Mouse (Mus musculus) ovary, postnatal 14 days (tissue): ENCODE measurements around the gene Kcnd3.
"Not testable (repeated sequence)": the region's sequence is repeated elsewhere in the genome, so short reads cannot be mapped to it uniquely, and the experiment has no call there.

ENCODE experiments used
- DNase-seq: peaks from one replicate; pipeline ENCODE4 v3.0.0; 2022; ENCODE audit warnings: low spot score

Kcnd3 gene

DNA sequence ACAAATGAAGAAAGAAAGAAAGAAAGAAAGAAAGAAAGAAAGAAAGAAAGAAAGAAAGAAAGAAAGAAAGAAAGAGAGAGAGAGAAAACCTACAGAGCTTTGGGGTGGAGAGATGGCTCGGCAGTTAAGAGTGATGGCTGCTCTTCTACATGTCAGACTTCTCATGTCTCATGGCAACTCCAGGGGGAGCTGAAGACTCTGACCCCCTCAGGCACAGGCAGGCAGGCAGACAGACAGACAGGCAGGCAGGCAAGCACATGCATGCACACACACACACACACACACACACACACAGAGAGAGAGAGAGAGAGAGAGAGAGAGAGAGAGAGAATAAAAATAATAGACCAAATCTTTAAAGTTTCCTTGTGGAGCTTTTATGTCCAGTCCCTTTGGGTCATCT is 248.7 kb downstream of the Kcnd3 start:
- not testable (repeated sequence) for DNase-seq

DNA sequence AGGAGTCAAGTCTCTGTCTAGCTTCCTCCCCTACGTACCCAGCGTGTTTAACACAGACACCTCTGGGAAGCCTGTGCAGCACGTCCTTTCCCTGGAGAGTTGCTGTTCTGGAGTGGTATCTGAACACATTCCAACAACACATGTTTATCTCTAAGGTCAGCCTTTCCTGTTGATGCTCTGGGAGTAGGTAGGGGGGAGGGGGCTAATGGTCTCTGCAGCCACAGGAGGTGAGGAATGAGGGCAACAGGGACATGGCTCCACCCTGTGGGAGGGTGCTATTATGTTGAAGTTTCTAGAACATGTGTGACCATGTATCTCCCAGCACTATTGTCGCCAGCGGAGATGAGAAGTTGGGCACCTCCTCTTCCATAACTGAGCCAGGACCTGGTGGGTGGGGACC is 249.3 kb downstream of the Kcnd3 start:
- DNase-seq, result no peak

DNA sequence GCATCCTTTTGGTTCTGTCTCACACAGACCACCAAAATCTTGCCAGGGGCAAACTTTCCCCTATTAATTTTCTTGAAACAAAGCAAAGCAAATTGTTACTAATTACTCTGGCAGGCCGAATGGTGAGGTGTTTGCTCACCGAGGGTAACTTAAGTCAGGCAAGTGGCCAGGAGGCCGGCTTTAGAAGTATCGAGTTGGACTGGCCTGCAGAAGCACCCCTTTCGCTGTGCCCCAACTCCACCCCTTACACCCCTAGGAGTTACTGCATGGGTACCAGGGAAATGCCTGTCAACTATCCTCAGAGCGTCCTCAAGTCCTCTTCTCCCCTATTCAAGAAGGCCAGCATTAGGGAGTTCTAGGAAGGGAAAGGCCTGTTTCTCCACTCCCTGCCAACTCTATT is 251.4 kb downstream of the Kcnd3 start:
- no peak for DNase-seq

DNA sequence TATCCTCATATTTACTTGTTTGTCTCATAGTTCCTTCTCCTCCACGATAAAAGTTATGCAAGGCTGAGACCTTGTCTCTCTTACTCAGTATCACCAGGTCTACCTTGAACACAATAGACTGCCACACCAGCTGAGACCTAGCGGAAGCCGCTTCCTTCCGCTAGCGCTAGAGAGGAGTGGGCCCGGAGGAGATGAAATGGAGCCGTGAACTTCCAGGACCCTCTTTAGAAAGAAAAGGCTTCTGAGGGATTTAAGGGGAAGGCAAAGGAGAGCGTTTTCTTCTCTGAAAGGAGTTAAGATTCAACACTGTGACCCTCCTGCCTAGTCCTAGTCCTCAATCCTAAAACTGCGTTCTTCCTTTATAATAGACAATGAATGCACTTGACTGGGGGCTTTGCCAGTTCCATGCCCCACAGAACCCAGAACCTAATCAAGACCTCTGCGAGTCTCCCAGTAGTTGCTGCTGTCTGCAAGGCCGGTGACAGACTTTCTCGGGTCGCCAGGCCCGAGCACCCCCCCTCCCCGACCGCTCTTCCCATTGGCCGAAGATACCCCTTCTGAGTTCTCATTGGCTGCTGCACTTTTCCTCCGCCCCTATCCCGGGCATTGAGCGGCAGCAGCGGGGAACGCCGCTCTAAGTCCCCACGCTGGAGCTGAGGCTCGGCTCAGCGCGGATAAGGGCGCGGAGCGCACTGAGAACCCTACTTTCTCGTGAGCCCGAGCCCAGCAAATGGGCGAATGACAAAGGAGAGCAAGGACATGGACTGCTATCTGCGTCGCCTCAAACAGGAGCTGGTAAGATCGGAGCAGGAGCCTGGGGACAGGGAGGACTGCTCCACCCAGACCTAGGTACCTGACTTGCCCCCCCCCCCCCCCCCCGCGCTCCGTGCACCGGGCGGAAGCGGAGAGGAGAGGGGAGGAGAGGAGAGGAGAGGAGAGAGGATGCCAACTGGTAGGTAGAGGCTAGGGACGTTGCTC is 252.2 kb downstream of the Kcnd3 start, which contains the start of gene Inka2:
Inka2 (plus strand) TSS at position 569 of the 978 bp plus-strand sequence.
- peak; percentile 36 for DNase-seq

DNA sequence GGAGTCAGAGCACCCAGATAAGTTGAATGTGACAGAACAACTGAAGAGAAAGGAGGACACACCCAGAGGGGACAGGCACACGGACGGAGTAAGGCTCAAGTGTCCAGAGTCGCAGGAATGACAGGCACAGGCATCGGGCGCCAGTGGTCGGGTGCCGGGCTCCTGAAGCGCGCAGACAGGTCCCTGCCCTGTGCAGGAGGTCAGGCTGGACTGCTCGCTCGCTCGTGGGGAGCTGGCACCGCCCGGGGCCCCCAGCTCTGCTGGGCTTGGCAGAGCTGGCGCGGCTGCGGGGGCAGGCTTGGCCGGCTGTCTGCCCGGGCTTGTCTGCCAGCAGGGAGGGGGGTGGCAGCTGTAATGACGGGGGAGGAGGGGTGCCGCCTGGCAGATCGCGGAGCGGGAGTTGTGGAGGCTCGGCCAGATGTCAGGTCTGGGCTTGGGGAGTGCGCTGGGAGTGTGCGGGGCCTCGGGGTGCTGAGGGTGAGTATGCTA is 253.0 kb downstream of the Kcnd3 start:
- peak; percentile 50 for DNase-seq

DNA sequence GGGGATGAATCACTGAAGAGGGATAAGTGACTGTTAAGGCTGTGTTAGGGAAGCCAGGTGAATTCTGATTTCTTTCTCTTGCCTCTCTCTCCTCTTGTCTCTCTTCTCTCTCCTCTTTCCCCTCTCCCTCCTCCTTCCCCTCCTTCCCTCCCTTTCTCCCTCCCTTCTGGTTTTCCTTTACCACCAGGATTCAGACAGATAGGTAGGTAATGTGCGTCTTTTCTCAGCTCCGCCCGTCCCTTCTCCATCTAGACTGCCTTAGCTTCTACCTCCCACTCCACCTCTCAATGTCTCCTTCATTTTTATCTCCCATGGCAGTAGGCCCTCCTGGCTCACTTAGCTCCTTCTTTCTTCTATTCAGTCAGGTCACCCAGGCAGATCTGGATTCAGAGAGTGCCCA is 253.4 kb downstream of the Kcnd3 start:
- DNase-seq, result no peak

DNA sequence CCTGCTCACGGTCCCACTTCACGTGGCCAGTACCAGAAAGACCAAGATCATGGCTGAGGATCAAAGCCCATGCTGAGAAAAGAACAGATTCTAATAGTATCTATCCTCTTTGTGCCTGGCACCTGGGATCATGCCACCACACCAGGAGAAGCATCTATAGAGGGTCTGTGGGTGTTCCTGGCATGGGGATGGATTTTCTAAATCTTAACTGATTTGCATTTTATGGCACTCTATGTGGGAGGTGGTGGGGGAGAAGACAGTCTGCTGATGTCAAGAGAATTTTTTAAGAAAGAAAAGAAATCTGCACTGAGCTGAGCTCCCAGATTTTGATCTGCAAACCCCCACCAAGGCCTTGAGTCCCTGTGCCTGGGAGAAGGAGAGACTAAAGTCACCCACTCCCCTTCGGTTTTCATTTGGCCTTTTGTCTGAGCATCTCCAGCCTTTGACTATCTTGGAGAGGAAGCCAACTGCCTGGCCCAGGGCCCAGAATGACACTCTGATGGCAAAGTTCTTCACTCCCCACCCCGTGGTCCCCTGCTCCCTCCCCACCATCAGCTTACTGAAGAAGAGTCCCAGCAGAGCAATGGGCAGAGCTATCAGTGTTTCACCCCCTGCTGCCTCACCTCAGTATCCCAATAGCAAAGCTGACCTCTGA is 254.4 kb downstream of the Kcnd3 start:
- DNase-seq, result no peak

DNA sequence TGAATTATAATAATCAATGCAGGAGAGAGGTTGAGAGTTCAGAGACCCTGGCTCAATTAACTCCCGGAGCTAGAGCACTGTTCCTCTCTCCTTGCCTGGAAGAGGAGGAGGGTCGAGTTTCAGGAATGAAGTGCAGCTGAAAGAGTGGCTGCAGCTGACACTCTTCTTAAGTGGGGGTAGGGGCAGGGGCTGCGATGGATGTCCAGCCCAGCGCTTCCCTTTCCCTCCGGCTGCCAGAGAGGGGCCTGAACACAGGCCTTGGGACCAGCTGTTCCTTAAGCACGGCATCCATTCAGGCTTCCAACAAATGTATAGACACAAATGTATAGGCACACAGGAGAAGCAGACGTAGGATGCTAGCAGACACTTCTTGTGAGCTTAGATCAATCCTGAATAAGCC is 255.5 kb downstream of the Kcnd3 start:
- no peak for DNase-seq

DNA sequence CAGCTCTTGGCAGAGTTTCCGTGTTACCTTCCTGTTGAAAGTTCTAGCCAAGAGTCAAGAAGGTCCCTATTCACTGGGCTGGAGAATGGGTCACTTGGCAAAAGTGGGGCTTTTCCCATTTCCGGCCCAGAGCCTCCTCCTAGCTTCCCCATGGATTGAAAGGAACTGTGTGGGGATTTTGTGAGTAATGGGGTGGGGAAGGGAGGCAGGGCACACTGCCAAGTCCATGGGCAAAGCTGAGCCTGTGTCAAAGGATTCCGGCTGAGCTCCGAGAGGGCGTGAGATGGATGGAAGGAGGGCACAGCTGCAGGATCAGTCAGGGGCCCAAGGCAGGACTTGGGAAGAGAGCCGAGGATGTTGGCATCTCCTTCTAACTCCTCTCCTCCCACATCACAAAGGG is 258.1 kb downstream of the Kcnd3 start:
- no peak for DNase-seq

DNA sequence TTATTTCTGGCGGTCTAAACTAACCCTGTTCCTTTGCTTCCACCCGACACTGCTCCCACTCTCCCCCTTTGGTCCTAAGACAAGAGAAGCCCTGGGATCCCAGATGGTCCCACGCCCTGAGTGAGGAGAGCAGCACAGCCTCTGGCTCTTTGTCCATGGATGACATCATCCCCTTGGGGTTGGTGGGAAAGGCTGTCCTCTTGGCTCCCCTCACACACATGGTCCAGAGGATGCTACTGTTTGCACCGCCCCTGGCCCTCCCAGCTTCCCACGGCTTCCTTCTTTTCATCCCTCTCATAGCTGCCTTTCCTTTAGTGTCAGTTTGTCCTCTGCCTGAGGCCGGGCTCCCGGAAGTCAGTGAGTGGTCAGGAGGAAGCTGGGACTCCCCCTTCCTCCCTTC is 259.6 kb downstream of the Kcnd3 start:
- no peak for DNase-seq

DNA sequence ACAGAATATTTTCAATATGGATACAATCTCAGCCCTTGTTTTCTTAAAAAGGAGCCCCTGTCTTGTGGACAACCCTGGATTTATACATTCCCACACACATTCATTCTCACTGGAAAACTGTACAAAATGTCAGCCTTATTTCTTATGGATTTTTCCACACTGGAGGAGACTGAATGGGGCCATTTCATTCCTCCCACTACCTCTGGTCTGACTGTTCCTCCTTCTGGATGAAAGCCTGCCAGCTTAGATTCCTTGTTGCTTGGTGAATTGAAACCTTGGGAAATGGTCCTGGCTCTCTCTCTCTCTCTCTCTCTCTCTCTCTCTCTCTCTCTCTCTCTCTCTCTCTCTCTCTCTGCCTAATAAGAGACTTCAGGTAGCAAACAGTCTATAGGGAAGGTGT is 260.7 kb downstream of the Kcnd3 start:
- no peak for DNase-seq

DNA sequence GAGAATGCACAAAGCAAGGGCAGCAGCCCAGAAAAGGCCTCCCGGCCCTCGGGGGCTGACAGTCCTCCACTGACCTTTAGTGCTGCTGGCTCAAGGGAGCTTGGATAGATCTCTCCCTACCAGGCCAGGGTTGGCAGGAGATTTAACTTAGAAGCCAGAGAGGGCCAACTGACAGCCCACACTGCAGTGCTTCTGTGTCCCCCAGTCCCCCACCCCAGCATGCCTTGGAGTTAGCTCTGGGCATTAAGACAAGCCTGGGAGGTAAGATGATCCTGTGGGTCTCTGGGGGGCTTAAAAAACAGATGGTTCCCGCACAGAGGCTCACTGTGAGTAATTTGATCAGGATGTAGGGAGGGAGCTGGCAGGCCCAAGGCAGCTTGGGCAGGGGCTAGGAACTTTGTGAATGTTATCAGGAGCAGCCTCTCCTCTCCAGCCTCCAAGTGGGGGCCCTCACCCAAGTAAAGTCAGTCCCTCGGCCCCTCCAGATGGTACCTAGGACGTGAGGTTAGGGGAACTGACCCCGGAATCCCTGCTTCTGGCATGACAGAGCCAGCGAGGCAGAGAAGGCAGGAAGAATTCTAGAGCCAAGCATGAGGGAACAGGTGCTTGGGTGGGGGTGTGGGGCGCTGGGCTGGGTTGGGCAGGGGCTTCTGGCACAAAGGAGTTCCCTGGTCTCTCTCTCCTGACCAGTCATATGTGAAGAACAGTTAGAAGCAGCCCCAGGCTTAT is 262.1 kb downstream of the Kcnd3 start:
- no peak for DNase-seq

DNA sequence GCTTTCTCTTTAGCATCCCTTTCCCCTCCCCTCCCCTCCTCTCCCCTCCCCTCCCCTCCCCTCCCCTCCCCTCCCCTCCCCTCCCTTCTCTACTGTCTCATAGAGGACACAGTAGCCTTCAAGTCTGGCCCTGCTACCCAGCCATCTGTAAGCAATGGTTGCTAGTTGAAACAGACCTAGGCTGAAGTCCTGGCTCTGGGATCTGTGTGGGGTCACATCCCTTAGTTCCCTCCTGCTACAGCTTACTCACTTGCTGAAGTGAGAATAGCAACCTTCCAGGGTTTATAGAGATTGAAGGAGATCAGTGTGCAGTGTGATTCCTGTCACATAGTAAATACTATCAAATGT is 262.7 kb downstream of the Kcnd3 start:
- DNase-seq, result no peak

DNA sequence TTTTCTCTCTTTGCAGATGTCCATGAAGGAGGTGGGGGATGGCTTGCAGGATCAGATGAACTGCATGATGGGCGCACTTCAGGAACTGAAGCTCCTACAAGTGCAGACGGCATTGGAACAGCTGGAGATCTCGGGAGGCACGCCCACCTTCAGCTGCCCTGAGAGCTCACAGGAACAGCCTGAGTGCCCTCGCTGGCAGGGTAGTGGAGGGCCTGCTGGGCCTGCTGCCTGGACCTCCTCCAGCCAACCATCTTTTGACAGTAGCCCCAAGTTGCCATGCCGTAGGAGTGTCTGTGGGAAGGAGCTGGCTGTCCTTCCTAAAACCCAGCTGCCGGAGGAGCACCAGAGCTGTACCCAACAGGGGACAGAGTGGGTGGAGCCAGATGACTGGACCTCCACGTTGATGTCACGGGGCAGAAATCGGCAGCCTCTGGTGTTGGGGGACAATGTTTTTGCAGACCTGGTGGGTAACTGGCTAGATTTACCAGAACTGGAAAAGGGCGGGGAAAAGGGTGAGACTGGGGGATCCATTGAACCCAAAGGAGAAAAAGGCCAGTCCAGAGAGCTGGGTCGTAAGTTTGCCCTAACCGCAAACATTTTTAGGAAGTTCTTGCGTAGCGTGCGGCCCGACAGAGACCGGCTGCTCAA is 264.3 kb downstream of the Kcnd3 start:
- no peak for DNase-seq

DNA sequence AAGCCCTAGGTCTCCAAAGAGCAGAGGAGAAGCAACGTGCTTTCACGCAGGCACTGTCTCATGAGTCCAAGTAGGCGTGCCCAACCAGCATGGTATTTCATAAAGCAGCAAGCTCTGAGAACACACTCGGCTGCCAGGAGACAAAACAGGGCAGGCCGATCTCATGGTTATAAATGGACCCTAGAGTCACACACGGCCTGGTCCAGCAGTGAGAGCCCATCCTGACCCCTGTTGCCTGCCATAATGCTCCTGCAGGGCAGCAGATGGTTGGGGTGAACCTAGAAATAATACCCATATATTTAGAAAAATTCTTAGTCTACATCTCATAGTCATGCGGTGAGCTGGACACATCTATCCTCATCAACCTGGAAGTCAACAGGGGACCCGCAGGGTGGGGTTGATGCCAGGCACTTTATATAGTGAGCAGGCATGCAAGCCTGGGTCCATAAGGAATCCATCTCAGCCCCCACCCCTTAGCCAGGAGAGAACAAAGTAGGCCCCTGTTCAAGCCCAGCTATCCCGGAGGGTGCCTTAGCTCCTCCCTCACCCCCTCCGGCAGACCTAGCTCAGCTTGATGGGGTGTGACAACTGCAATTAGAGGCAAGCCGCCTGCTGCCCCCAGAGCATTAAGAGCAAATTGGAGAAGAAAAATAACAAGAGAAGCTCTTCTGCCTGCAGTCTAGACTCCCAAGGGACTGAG is 265.9 kb downstream of the Kcnd3 start:
- DNase-seq, result no peak

DNA sequence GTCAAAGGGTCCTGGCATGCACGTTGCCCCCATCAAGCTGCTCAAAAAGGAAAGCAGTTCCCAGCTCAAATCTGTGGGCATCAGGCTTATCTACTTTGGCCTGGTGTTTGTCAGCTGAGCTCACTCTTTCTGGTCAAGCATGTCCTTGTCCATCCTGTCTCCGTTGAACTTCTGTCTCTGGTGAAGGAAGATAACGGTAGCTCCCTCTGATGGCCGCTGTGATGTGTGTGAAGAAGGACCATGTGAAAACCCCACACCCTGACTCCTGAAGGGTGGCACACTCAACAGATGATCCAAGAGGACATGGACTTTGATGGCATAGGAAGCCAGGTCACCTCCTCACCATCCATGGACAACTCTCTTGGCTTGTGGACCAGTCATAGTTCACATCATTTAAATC is 266.6 kb downstream of the Kcnd3 start:
- no peak for DNase-seq

DNA sequence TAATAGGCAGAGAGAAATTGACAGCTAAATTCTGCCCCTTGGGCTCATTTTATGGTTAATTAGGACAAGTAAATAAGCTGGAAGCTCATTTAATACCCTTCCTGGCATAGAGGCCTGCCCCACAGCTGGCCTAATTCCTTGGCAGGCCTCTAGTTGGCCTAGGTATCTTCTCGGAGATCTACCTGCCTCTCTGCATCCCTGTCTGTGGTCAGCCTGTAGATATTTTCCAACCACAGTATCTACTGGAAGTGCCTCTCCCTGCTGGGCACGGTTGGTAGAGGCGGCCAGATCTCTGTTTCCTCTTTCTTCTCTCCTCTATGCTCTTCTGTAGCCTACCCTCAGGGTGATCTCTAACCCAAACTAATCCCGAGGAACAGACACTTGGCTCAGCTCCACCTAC is 267.8 kb downstream of the Kcnd3 start:
- DNase-seq, result no peak

DNA sequence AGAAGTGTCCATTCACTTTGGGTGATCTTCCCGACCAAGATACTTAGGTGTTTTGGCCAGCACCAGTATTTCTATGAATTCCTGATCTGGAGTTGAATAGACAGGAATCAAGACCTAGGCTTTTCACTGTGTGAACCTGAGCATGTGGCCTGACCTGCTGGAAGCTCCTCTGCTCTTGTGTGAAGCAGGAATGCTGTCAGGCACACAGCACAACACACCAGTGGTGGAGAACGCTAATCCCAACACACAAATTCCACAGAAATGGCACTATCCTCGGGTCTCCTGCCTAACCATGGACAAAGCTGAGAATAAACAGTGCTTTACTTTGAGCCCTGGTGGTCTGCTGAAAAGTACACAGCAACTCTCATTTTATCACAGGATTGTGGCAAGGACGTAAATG is 268.4 kb downstream of the Kcnd3 start:
- no peak for DNase-seq

DNA sequence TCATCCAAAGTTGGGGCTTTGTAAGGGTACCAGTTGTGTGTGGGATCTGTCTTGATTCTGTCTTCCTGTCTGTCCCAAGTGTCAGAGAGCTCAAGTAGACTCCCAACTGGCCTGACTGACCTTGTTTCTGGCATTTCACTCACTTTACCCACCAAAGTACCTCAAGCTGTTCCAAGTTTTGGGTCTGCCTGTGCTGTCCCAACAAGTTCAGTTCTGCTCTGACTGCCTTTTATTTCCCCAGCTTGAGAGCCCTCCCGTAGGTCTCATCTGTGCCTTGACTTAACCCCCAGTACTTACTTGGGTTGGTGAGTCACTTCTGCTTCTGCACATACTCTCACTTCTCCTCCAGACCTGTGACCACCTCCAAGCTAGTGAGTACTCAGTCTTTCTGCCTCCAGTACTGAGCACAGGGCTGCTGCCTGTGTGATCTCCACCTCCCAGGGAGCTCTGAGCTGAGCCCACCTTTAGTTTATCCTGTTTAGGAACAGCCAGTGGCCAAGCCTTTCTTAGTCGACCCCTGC is 269.6 kb downstream of the Kcnd3 start:
- DNase-seq, result no peak

DNA sequence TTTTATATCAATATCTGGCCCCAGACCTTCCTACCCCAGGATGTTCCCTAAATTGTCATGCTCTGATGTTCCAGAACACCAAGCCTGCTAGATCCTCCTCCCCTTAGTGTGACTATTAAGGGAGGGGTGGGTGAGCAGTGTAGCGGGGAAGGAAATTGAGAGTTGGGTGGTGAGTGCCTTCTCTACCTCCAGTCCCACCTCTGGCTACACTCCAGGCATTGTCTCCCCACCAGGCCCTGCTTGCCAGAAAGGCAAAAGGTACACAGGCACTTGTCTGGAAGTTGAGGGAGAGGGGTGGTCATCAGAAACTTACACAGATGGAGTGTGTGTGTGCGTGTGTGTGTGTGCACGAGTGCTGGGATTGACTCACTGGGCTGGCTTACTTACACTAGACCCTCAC is 270.4 kb downstream of the Kcnd3 start:
- DNase-seq, result no peak
